Mouse (Mus musculus): ENCODE measurements around the gene Plekhg3.

- TF ChIP-seq CTCF (IDR thresholded peaks at IDR 0.05; ENCODE audit: low read depth, low read length) (no peak), POLR2AphosphoS5 (IDR thresholded peaks at IDR 0.05; ENCODE audit: insufficient replicate concordance, low read depth, low read length) (no peak), GATA2 (IDR thresholded peaks at IDR 0.05; ENCODE audit: borderline replicate concordance, low read depth, low read length) (no peak)
Observed at GRCm38 (mm10) chr12:76598196-76598928, 67.7 kb downstream of the Plekhg3 start.
